Mouse (Mus musculus) CH12.LX (cell line): ENCODE measurements around the gene Rnf138rt1. TPM values are rescaled to one million over a fixed set of nuclear protein-coding genes. Genes with fewer than 3 reads are reported as not detected.

Source experiments
- DNase-seq: peaks from one replicate; pipeline ENCODE4 v3.0.0-alpha.2; 2013; ENCODE audit errors: extremely low read depth
- H3K27ac ChIP-seq: 2 replicates; pipeline ENCODE4 v1.5.1; 2012; ENCODE audit warnings: low read depth, mild to moderate bottlenecking, control low read depth, moderate library complexity; ENCODE audit not compliant: insufficient read depth
- H3K27me3 ChIP-seq: replicated peaks from 2 replicates; pipeline ENCODE3; 2012; ENCODE audit warnings: inconsistent platforms
- H3K36me3 ChIP-seq, 2 experiments: replicated peaks in 1 of 2; 2 replicates each; pipeline versions ENCODE3 to v1.6.1; 2012; ENCODE audit warnings: inconsistent platforms in 1 of 2, low read length in 1 of 2, mild to moderate bottlenecking in 1 of 2, mixed read lengths in 1 of 2, moderate library complexity in 1 of 2; ENCODE audit not compliant: control insufficient read depth in 1 of 2, insufficient read depth in 1 of 2
- H3K4me1 ChIP-seq, 2 experiments: 2 replicates each; pipeline ENCODE4 v1.6.1; 2012; ENCODE audit warnings: inconsistent platforms in 1 of 2, moderate library complexity in 1 of 2; ENCODE audit not compliant: insufficient read depth in 2 of 2, control insufficient read depth in 1 of 2
- H3K4me2 ChIP-seq: 2 replicates; pipeline ENCODE4 v1.6.1; 2012; ENCODE audit warnings: low read depth, mild to moderate bottlenecking, control low read depth; ENCODE audit not compliant: poor library complexity, insufficient read depth, severe bottlenecking
- H3K4me3 ChIP-seq, 3 experiments: fragments of 150-350 bp in 1 of 3; sonication (generic) in 1 of 3; replicated peaks in 1 of 3; 2 replicates each; pipeline versions ENCODE3 to v1.5.1; 2011 to 2012; ENCODE audit warnings: low read depth in 2 of 3, low read length in 2 of 3, mild to moderate bottlenecking in 2 of 3, moderate library complexity in 2 of 3, control low read depth in 1 of 3, improper control_type of control experiment in 1 of 3, inconsistent platforms in 1 of 3, mixed read lengths in 1 of 3; ENCODE audit not compliant: poor library complexity in 1 of 3
- H3K79me2 ChIP-seq: replicated peaks from 2 replicates; pipeline ENCODE4 v1.6.1; 2012; ENCODE audit warnings: mild to moderate bottlenecking, moderate library complexity; ENCODE audit not compliant: control insufficient read depth, poor library complexity, insufficient read depth, severe bottlenecking; ENCODE audit errors: extremely low read depth
- H3K9ac ChIP-seq: 2 replicates; pipeline ENCODE4 v1.6.1; 2012; ENCODE audit warnings: low read depth, mild to moderate bottlenecking, control low read depth, moderate library complexity; ENCODE audit not compliant: insufficient read depth
- H3K9me3 ChIP-seq: replicated peaks from 2 replicates; pipeline ENCODE3; 2012; ENCODE audit warnings: low read length, inconsistent platforms, mixed read lengths
- BHLHE40 ChIP-seq: IDR thresholded peaks from 2 replicates; pipeline ENCODE4 v1.6.1; 2011; ENCODE audit warnings: mild to moderate bottlenecking, low read depth, low read length, improper control_type of control experiment
- CHD1 ChIP-seq: IDR thresholded peaks from 2 replicates; pipeline ENCODE4 v1.6.1; 2012; ENCODE audit warnings: low read depth, low read length, improper control_type of control experiment, inconsistent platforms
- E2F4 ChIP-seq: IDR thresholded peaks from 2 replicates; pipeline ENCODE4 v1.6.1; 2011; ENCODE audit warnings: low read depth, low read length, improper control_type of control experiment; ENCODE audit not compliant: insufficient replicate concordance
- EP300 ChIP-seq: IDR thresholded peaks from 2 replicates; pipeline ENCODE4 v1.6.1; 2011; ENCODE audit warnings: low read length, improper control_type of control experiment
- IRF4 ChIP-seq: IDR thresholded peaks from 2 replicates; pipeline ENCODE4 v1.6.1; 2014; ENCODE audit warnings: low read depth, mild to moderate bottlenecking, inconsistent platforms, low read length, improper control_type of control experiment
- MAFK ChIP-seq: IDR thresholded peaks from 2 replicates; pipeline ENCODE4 v1.6.1; 2011; ENCODE audit warnings: low read length, improper control_type of control experiment; ENCODE audit not compliant: insufficient replicate concordance
- MAZ ChIP-seq: IDR thresholded peaks from 2 replicates; pipeline ENCODE4 v1.6.1; 2012; ENCODE audit warnings: low read depth, mild to moderate bottlenecking, inconsistent platforms, low read length, improper control_type of control experiment, moderate library complexity
- MEF2A ChIP-seq: IDR thresholded peaks from 2 replicates; pipeline ENCODE4 v1.6.1; 2014; ENCODE audit warnings: low read depth, mild to moderate bottlenecking, inconsistent platforms, low read length, improper control_type of control experiment, borderline replicate concordance
- MXI1 ChIP-seq: IDR thresholded peaks from 2 replicates; pipeline ENCODE4 v1.6.1; 2011; ENCODE audit warnings: mild to moderate bottlenecking, low read depth, low read length, improper control_type of control experiment
- MYC ChIP-seq: IDR thresholded peaks from 2 replicates; pipeline ENCODE4 v1.6.1; 2011; ENCODE audit warnings: low read depth, mild to moderate bottlenecking, improper control_type of control experiment, low read length
- NRF1 ChIP-seq: IDR thresholded peaks from 2 replicates; pipeline ENCODE4 v1.6.1; 2014; ENCODE audit warnings: low read depth, mild to moderate bottlenecking, inconsistent platforms, low read length, improper control_type of control experiment, moderate library complexity
- POLR2AphosphoS2 ChIP-seq: IDR thresholded peaks from 2 replicates; pipeline ENCODE4 v1.6.1; 2011; ENCODE audit warnings: low read depth, low read length, improper control_type of control experiment
- RAD21 ChIP-seq: IDR thresholded peaks from 2 replicates; pipeline ENCODE4 v1.6.1; 2011; ENCODE audit warnings: low read depth, mild to moderate bottlenecking, low read length, improper control_type of control experiment, moderate library complexity
- RCOR1 ChIP-seq: conservative IDR thresholded peaks from 2 replicates; pipeline ENCODE4 v1.6.1; 2012; ENCODE audit warnings: low read depth, mild to moderate bottlenecking, inconsistent platforms, low read length, improper control_type of control experiment
- UBTF ChIP-seq: IDR thresholded peaks from 2 replicates; pipeline ENCODE4 v1.6.1; 2012; ENCODE audit warnings: low read depth, mild to moderate bottlenecking, inconsistent platforms, low read length, improper control_type of control experiment, moderate library complexity
- USF1 ChIP-seq: IDR thresholded peaks from 2 replicates; pipeline ENCODE4 v1.6.1; 2014; ENCODE audit warnings: low read depth, mild to moderate bottlenecking, inconsistent platforms, low read length, improper control_type of control experiment
- ZNF384 ChIP-seq: IDR thresholded peaks from 2 replicates; pipeline ENCODE4 v1.6.1; 2012; ENCODE audit warnings: low read depth, low read length, improper control_type of control experiment, inconsistent platforms
- dilution Hi-C: fragments of 300-500 bp; cut with MboI; formaldehyde crosslinking; loops from 2 replicates; pipeline ENCODE4 v1.14.3; 2020; ENCODE audit warnings: low sequenced_read_pairs; ENCODE audit not compliant: extremely low pct_unique_long_range_greater_than_20kb, extremely low pct_ligation_motif_present
- in situ Hi-C: fragments of 300-500 bp; cut with MboI; formaldehyde crosslinking; loops from 3 replicates; pipeline ENCODE4 v1.14.3; 2019; ENCODE audit warnings: low sequenced_read_pairs, low pct_ligation_motif_present, low pct_unique_long_range_greater_than_20kb, mixed read lengths
- polyA plus RNA-seq: library from polyadenylated mRNA; unstranded; fragments of >175 nt; gene quantifications from 2 replicates; pipeline ENCODE4 v1.2.1, GENCODE M21; 2012; ENCODE audit warnings: low read depth; ENCODE audit not compliant: insufficient read length
- total RNA-seq, 2 experiments: library from RNA; depleted of rRNA; stranded (reverse); fragments of 300-350 nt in 1 of 2; fragments of >200 nt in 1 of 2; gene quantifications; 2 replicates each; pipeline ENCODE4 v1.2.3; 2012 to 2014

Rnf138rt1 gene
- total and polyA plus RNA-seq, 3 experiments: not detected

DNA sequence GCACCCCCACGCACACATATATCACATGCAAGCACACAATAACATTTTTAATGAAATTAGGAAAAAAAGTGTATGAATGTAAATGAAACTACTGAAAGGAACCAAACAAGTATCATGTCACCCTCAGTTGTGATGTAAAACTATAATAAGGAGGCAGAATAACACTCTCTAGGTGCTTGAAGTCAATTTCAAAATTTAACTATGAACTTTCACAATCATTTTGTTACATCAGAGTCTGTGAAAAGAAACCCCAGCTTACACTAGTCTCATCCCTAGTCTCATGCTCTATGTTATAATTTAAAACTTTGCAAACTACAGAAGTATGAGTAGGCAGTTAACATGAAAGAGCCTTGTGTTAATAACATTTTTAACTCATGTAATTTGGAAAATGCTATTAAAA is 27.0 kb downstream of the Rnf138rt1 start:
- H3K27me3 ChIP-seq: no peaks in the 10 kb centered on the region
- in situ Hi-C loops (no loop called here), dilution Hi-C loops (no loop called here)
- H3K4me1 ChIP-seq: no peaks in the 10 kb centered on the region
- no peak overlapping the region for H3K27ac ChIP-seq
- H3K4me2 ChIP-seq: no peak overlapping the region
- H3K36me3 ChIP-seq: no peaks in the 10 kb centered on the region
- no peak overlapping the region for H3K4me3 ChIP-seq
- no peaks in the 10 kb centered on the region for H3K79me2 ChIP-seq
- no peak overlapping the region for H3K9ac ChIP-seq
- TF ChIP-seq BHLHE40 (no peak), MAZ (no peak)
- no peaks in the 10 kb centered on the region for H3K9me3 ChIP-seq
- DNase-seq: no peak

DNA sequence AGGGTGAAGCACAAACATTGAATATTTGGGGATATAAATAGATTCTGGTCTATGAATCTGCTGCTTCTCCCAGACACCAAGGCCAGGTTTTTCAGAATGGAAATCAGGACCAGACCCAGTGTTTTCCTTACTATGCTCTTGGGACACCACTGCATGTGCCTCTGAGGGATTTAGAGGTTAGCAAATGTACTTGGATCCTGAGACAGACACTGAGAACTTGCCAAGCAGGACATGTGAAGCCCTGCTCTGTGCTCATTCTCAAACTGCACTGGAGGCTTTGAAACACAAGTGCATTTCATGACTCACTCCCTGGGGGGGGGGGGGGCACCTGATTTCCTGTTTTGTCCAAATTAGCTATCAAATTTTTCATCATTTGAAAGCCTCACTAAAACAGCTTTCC is 37.5 kb downstream of the Rnf138rt1 start:
- no peak overlapping the region for H3K9ac ChIP-seq
- no peak for TF ChIP-seq E2F4
- TF ChIP-seq USF1: no peak
- TF ChIP-seq IRF4: no peak
- TF ChIP-seq MAFK: no peak
- no peak for TF ChIP-seq UBTF
- no peak for TF ChIP-seq NRF1
- TF ChIP-seq POLR2AphosphoS2: no peak
- no peak overlapping the region for H3K27ac ChIP-seq
- H3K4me1 ChIP-seq: no peaks in the 10 kb centered on the region
- H3K36me3 ChIP-seq: no peaks in the 10 kb centered on the region
- in situ Hi-C loops (loop anchor here (25.0 kb wide), 1 partner anchor 189 kb away; the partner anchor contains the start of gene Ap1s2), dilution Hi-C loops (no loop called here)
- H3K79me2 ChIP-seq: no peaks in the 10 kb centered on the region
- no peak for DNase-seq
- no peak overlapping the region for H3K4me2 ChIP-seq
- no peak overlapping the region for H3K4me3 ChIP-seq
- H3K27me3 ChIP-seq: no peaks in the 10 kb centered on the region
- H3K9me3 ChIP-seq: no peaks in the 10 kb centered on the region

DNA sequence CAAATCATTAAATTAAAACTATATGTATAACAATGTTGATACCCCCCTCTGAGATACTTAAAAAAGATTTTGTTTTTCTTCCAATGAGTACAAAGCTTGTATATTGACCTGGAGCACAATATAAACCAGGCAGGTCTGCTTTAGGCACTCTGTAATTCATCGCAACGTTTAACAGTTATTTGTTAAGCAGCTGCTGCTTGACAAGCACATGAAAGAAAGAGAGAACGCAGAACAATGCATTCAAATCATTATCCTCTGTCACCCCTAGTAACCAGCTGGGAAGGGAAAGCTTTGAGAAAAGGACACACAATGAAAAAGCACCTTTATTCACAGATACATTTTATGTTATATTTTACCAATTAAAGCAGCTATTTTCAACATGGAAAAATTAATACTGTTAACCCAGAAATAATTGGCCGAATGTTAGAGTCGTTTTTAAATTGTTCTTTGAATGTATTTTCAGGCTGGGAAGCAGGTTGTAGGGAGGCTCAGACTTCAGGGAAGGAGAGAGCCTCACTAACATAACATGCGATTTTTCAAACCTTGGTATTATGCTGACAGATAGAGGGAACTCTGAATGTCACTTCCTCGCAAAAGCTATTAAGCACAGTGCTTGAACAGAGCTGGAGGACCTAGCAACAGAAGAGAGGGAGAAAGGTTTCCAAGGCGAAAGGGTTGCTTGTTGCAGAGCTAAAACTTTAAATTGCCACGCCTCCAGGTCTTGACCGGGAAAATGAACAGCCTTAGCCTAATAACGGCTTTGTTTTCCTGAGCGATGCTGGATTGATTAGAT is 38.1 kb downstream of the Rnf138rt1 start:
- Histone ChIP-seq H3K4me3 (no peak overlapping the region), H3K79me2 (no peaks in the 10 kb centered on the region), H3K27ac (no peak overlapping the region), H3K9ac (no peak overlapping the region), H3K4me2 (no peak overlapping the region), H3K9me3 (no peaks in the 10 kb centered on the region), H3K4me1 (no peaks in the 10 kb centered on the region), H3K36me3 (no peaks in the 10 kb centered on the region), H3K27me3 (no peaks in the 10 kb centered on the region)
- dilution Hi-C loops: no loop called here
- DNase-seq: no peak
- in situ Hi-C loops: loop anchor here (25.0 kb wide), 1 partner anchor 189 kb away; the partner anchor contains the start of gene Ap1s2
- no peak for TF ChIP-seq IRF4
- no peak for TF ChIP-seq MYC
- TF ChIP-seq NRF1: no peak
- TF ChIP-seq RCOR1: no peak
- no peak for TF ChIP-seq MEF2A
- TF ChIP-seq EP300: no peak
- no peak for TF ChIP-seq CHD1
- no peak for TF ChIP-seq ZNF384
- TF ChIP-seq MXI1: no peak
- no peak for TF ChIP-seq RAD21
